Mouse (Mus musculus): Measurements from ENCODE around the gene Gm40193. TPM values are rescaled to one million over a fixed set of nuclear protein-coding genes. Genes with fewer than 3 reads are reported as not detected.
"Not testable (repeated sequence)": the region's sequence is repeated elsewhere in the genome, so short reads cannot be mapped to it uniquely, and the experiment has no call there.

The Gm40193 gene
- polyA plus RNA-seq, 1 experiment: not detected

DNA sequence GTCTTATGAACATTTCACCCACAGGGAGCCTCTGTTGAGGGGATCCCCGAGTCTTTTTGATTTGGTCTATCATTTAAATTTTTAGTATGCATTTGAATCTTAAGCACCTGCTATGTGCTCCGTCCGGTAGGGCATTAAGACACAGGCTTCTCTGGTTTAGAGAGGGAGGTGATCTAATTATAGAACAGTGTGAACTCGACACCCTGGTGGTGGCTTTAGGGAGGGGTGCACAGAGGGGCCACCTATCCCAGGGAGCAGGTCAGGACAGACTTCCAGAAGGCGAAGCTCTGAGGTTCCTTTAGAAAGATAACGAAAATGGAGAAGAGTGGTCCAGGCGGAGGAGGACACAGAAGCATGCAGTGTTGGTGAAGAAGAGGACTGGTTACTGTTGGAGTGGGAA lies 11.8 kb upstream of the Gm40193 start:
- peaks cover 47% of the 10 kb centered on the region for H3K27me3 ChIP-seq (replicated peaks)
- no peaks in the 10 kb centered on the region for H3K36me3 ChIP-seq (replicated peaks; ENCODE audit: low read length)
- no peak overlapping the region for H3K4me3 ChIP-seq (replicated peaks)
- H3K4me1 ChIP-seq: peaks cover 37% of the 10 kb centered on the region
- no peaks in the 10 kb centered on the region; the same call in 1 of the 2 replicates for H3K9me3 ChIP-seq
- TF ChIP-seq FLI1 (IDR thresholded peaks at IDR 0.05; ENCODE audit: low read length) (no peak), GATA1 (IDR thresholded peaks at IDR 0.05; ENCODE audit: borderline replicate concordance, low read length) (no peak)

DNA sequence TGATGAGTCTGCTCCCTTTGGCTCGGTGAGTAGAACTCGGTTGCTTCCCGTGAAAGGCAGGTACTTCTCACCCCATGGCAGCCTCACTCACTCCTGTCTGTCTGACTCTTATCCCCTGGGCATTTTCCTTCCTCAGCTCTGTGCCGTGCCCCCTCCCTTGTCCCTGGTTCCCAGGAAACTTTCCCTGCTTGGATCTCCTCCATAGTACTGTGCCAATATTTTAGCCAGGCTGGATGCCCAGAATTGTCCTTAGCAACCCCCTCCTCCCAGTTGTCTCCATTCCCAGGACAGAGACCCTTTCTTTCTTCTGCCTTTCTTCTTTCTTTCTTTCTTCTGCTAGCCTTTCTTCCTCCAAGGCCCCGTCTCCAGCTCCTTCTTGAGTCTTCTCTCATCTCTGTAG lies 8.7 kb upstream of the Gm40193 start:
- Histone ChIP-seq H3K4me3 (replicated peaks) (no peak overlapping the region), H3K27me3 (replicated peaks) (peaks cover 47% of the 10 kb centered on the region), H3K4me1 (peaks cover 47% of the 10 kb centered on the region), H3K36me3 (replicated peaks; ENCODE audit: low read length) (no peaks in the 10 kb centered on the region), H3K9me3 (no peaks in the 10 kb centered on the region; the same call in 1 of the 2 replicates)
- TF ChIP-seq FLI1 (IDR thresholded peaks at IDR 0.05; ENCODE audit: low read length) (no peak), GATA1 (IDR thresholded peaks at IDR 0.05; ENCODE audit: borderline replicate concordance, low read length) (no peak)

DNA sequence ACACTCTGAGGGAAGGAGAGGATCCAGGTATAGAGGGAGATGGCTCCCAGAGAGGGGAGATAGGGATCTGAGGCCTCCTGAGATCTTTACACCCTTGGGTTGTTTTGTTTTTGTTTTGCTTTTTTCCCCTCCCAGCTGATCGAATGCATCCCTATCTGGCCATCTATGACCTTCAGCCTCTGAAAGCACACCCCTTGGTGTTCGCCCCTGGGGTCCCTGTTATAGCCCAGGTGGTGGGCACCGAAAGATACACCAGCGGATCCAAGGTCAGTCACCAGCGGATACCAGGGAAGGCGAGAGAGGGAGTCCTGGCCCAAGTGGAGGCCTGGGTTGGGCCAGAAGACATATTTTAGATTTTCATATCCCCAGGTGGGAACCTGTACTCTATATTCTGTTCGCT lies 8.2 kb upstream of the Gm40193 start:
- peaks cover 42% of the 10 kb centered on the region for H3K27me3 ChIP-seq (replicated peaks)
- peak overlapping the region; percentile 90 for H3K4me3 ChIP-seq (replicated peaks)
- H3K9me3 ChIP-seq: no peaks in the 10 kb centered on the region; the same call in 1 of the 2 replicates
- no peaks in the 10 kb centered on the region for H3K36me3 ChIP-seq (replicated peaks; ENCODE audit: low read length)
- TF ChIP-seq FLI1 (IDR thresholded peaks at IDR 0.05; ENCODE audit: low read length) (no peak), GATA1 (IDR thresholded peaks at IDR 0.05; ENCODE audit: borderline replicate concordance, low read length) (no peak)
- peaks cover 52% of the 10 kb centered on the region for H3K4me1 ChIP-seq

DNA sequence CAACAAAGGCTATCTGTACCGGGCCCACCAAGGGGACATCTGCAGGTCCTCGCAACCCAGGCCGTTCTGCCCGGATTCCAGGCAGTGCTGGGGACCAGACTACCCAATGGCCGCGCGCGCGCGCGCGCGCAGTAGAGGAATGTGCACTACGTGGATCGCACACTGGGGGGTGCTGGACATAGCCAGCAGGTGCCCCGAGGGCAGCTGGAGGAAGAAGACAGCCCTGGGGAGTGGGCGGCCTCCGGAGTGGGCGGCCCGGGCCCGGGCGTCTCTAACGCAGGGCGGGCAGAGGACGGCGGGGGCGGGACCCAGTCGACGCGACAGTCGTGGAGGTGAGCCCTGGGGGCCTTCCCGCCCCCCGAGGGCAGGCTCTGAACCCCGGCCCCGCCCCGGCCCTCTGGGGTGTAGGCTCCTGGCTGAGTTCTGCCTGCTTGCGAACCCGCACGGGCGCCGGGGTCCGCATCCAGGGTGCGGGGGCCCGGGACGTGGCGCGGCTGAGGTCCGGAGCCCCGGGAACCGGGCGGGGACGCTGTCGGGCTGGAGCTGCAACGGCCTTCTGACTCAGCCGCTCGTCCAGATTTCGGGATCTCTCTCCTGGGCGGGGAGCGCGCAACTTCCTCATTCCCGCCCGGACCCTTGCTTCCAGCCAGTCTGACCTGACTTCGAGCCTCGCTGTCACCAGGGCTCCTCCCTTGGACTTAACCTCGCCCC lies 7.3 kb upstream of the Gm40193 start, which contains the start of gene Pld2:
Gene Pld2, plus strand, starts transcription at position 188 of the 711 bp plus-strand sequence.
- Histone ChIP-seq H3K36me3 (replicated peaks; ENCODE audit: low read length) (no peaks in the 10 kb centered on the region), H3K27me3 (replicated peaks) (peaks cover 42% of the 10 kb centered on the region), H3K4me3 (replicated peaks) (peak within 1 kb of the TSS; percentile 90), H3K4me1 (peaks cover 61% of the 10 kb centered on the region), H3K9me3 (no peaks in the 10 kb centered on the region; the same call in 1 of the 2 replicates)
- TF ChIP-seq GATA1 (IDR thresholded peaks at IDR 0.05; ENCODE audit: borderline replicate concordance, low read length) (no peak), FLI1 (IDR thresholded peaks at IDR 0.05; ENCODE audit: low read length) (no peak)

DNA sequence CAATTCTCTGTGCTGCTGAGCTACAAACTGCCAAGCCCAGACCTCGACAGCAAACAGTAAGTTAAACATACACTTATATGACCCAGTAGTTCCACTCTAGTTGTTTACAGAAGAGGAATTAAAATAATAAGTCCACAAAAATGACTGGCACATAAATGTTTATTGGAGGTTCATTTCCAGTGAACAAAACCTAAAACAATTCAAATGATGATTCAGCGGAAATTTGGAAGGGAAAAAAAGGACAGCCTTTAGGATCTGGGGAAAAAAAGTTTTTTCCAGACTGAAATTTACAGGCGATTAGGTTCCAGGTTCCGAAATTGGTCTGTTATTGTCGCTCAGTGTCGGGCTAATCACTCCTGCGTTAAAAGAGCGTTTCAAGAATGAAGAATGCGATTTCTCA lies 6.7 kb upstream of the Gm40193 start:
- H3K36me3 ChIP-seq (replicated peaks; ENCODE audit: low read length): no peaks in the 10 kb centered on the region
- H3K9me3 ChIP-seq: no peaks in the 10 kb centered on the region
- TF ChIP-seq GATA1 (IDR thresholded peaks at IDR 0.05; ENCODE audit: borderline replicate concordance, low read length): no peak
- TF ChIP-seq FLI1 (IDR thresholded peaks at IDR 0.05; ENCODE audit: low read length): no peak
- peaks cover 62% of the 10 kb centered on the region for H3K4me1 ChIP-seq
- peak overlapping the region; percentile 90 for H3K4me3 ChIP-seq (replicated peaks)
- H3K27me3 ChIP-seq (replicated peaks): peaks cover 39% of the 10 kb centered on the region

DNA sequence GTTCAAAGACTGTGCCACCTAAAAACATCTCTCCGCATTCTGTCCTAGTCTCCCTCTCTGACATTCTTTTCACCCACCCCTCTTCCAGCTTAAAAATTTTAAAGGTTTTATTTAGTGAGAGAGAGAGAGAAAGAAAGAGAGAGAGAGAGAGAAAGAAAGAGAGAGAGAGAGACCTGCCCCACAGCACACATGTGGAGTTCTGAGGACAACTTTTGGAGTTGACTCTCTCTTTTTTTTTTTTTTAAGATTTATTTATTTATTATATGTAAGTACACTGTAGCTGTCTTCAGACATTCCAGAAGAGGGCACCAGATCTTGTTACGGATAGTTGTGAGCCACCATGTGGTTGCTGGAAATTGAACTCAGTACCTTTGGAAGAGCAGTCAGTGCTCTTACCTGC lies 1.7 kb downstream of the Gm40193 start:
- H3K27me3 ChIP-seq (replicated peaks); H3K9me3 ChIP-seq; H3K4me3 ChIP-seq (replicated peaks): not testable (repeated sequence)
- H3K36me3 ChIP-seq (replicated peaks; ENCODE audit: low read length): peaks cover 30% of the 10 kb centered on the region
- peaks cover 51% of the 10 kb centered on the region for H3K4me1 ChIP-seq

DNA sequence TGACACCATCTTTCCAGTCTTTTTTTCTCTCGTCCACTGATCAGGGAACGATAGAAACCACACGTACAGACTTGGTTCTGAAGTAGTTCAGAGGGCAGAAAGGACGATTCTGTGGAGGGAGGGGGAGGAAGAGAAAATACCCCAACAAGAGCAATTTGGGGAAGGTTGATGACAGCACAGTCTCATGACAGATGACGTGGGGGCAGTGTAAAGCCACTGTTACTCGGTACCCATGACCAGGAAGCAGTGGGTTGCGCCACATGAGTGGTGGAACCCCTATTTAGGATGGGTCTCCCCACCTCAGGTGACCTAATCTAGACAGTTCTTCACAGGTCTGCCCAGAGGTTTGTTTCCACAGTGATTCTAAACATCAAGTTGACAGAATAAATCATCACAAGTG lies 4.1 kb downstream of the Gm40193 start:
- H3K9me3 ChIP-seq: no peaks in the 10 kb centered on the region
- no peak overlapping the region for H3K4me3 ChIP-seq (replicated peaks)
- no peak for TF ChIP-seq FLI1 (IDR thresholded peaks at IDR 0.05; ENCODE audit: low read length)
- TF ChIP-seq GATA1 (IDR thresholded peaks at IDR 0.05; ENCODE audit: borderline replicate concordance, low read length): no peak
- peaks cover 8% of the 10 kb centered on the region for H3K27me3 ChIP-seq (replicated peaks)
- H3K36me3 ChIP-seq (replicated peaks; ENCODE audit: low read length): peaks cover 33% of the 10 kb centered on the region
- peaks cover 39% of the 10 kb centered on the region for H3K4me1 ChIP-seq

DNA sequence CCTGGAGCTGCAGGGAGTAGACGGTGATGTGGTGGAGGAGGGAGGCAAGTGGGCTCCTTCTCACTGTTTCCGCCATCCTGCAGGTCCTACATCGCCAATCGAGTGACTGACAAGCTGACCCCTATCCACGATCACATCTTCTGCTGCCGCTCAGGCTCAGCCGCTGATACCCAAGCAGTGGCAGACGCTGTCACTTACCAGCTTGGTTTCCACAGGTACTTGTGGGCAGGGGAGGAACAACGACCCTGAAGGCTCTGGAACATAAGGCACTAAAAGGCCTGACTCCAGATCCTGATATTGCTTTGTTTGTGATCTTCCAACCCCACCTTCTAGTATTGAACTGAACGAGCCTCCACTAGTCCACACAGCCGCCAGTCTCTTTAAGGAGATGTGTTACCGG lies 6.5 kb downstream of the Gm40193 start:
- Histone ChIP-seq H3K36me3 (replicated peaks; ENCODE audit: low read length) (peaks cover 33% of the 10 kb centered on the region), H3K4me3 (replicated peaks) (peak overlapping the region; percentile 95), H3K9me3 (no peaks in the 10 kb centered on the region), H3K27me3 (replicated peaks) (peaks cover 2% of the 10 kb centered on the region), H3K4me1 (peaks cover 29% of the 10 kb centered on the region)
- TF ChIP-seq FLI1 (IDR thresholded peaks at IDR 0.05; ENCODE audit: low read length): no peak
- no peak for TF ChIP-seq GATA1 (IDR thresholded peaks at IDR 0.05; ENCODE audit: borderline replicate concordance, low read length)

DNA sequence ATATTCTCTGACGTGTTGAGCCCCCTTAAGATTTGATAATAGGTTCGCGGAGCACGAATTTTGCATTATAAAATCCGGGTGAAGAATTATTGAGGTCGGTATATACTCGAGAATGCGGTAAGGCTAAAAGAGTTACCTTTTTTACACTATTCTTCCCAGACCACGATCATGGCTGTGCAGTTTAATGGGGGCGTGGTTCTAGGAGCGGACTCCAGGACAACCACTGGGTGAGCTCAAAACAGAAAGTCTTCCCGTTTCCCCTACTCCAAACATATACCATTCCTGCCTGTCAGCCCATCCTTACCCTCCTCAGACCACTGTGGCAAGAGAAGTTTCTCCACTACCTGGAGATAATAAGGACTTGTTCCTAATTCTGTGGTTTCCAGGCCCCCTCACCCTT lies 7.0 kb downstream of the Gm40193 start:
- H3K27me3 ChIP-seq (replicated peaks): peaks cover 3% of the 10 kb centered on the region
- TF ChIP-seq FLI1 (IDR thresholded peaks at IDR 0.05; ENCODE audit: low read length) (no peak), GATA1 (IDR thresholded peaks at IDR 0.05; ENCODE audit: borderline replicate concordance, low read length) (no peak)
- H3K36me3 ChIP-seq (replicated peaks; ENCODE audit: low read length): peaks cover 33% of the 10 kb centered on the region
- peak overlapping the region; percentile 95 for H3K4me3 ChIP-seq (replicated peaks)
- H3K4me1 ChIP-seq: peaks cover 30% of the 10 kb centered on the region
- H3K9me3 ChIP-seq: no peaks in the 10 kb centered on the region

DNA sequence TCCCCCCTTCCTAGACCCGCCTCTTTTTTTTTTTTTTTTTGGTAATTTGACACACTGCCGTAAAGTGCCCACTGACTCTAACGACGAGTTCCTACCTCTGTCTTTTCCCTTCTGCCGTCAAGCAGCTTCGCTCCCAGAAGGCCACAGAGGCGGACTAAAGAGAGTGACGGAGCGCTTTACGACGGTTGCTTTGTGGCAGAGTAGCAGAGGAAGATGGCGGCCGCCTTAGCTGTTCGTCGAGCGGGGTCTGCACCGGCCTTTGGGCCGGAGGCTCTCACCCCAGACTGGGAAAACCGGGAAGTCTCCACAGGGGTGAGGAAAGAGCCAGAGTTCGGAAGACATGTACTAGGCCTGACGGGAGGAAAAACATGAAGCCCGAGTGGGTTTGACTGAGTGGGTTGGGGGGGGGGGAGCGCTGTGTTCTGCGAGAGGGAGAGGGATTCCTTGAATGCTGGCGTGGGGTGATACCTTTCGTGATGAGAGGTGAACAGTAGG lies 7.5 kb downstream of the Gm40193 start, which contains the start of gene Psmb6:
Gene Psmb6, plus strand, starts transcription at position 184 of the 495 bp plus-strand sequence.
- H3K4me1 ChIP-seq: peaks cover 35% of the 10 kb centered on the region
- H3K9me3 ChIP-seq: no peaks in the 10 kb centered on the region
- H3K36me3 ChIP-seq (replicated peaks; ENCODE audit: low read length): peaks cover 33% of the 10 kb centered on the region
- TF ChIP-seq FLI1 (IDR thresholded peaks at IDR 0.05; ENCODE audit: low read length): no peak
- TF ChIP-seq GATA1 (IDR thresholded peaks at IDR 0.05; ENCODE audit: borderline replicate concordance, low read length): no peak
- H3K4me3 ChIP-seq (replicated peaks): peak within 1 kb of the TSS; percentile 95
- peaks cover 7% of the 10 kb centered on the region for H3K27me3 ChIP-seq (replicated peaks)
